Mouse (Mus musculus) spleen, postnatal 36 days (tissue): ENCODE data around the gene Ikbkg.
"Not testable (repeated sequence)": the region's sequence is repeated elsewhere in the genome, so short reads cannot be mapped to it uniquely, and the experiment has no call there.

Experiments
- DNase-seq, 2 experiments: peaks; one replicate each; pipeline ENCODE4 v3.0.0; 2022; ENCODE audit warnings: low spot score in 2 of 2, mixed read lengths in 1 of 2

Ikbkg gene

GRCm38 (mm10) chrX:74451157-74451912, 58.2 kb downstream of the Ikbkg start:
- DNase-seq: no peak

DNA sequence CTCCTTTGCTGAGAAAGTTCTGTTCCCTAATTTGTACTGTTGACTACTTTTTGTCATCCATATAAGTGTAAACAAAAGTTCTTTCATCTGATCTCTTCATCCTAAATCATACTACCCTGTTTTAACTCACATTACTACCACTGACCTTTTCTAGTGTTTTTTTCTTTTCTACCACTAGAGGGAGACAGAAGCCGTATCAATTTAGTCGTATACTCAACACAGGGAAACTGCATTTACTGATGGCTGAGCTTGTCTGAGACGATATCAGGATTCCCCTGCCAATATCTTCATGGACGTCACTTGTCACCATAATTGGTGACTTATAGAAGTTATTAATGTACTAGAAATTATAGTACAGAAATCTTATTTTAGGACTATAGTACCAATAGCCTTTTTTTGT, 59.7 kb downstream of the Ikbkg start:
- DNase-seq: no peak

GRCm38 (mm10) chrX:74481349-74481885, 88.3 kb downstream of the Ikbkg start, which contains the start of gene Gm6880:
Gm6880 (minus strand) TSS chrX:74481399.
- DNase-seq: not testable (repeated sequence)

DNA sequence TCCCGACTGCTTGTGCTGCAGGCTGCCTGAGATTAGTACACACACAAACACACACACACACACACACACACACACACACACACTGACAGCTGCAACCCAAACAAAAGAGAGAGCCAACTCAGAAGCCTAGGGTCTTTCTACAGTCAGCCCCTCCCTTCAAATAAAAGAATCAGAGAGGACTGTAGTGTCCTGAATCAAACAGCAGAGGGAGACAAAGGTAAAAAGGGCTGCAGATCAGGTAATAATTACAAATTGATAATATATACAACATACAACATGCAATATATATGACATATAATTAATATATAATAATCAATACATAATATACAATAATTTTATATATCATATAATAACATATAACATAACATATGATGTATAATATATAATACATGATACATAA, 104.0 kb downstream of the Ikbkg start:
- DNase-seq: no peak
